In genomic region chr4:86689056-86689735, GRCm38 (mm10) we compare ENCODE assay signal across 11 mouse cellular contexts. TPM values are rescaled to one million over a fixed set of nuclear protein-coding genes. Genes with fewer than 3 reads are reported as not detected.
DNase-seq lines count a peak whose midpoint lies in the region; ATAC-seq and TF ChIP-seq lines count a peak whose summit lies in the region.
"Had no signal": no experiment of that assay in that cellular context is flagged by ENCODE, and none has a peak within 500 bp of the region (broad histone marks: within the 10 kb centered on the region; RNA-seq: fewer than 3 reads in every experiment).

No protein-coding gene starts in this region.

- H3K9me3 ChIP-seq in kidney, embryonic 16.5 days (ENCODE audit: low read length), result no peaks in the 10 kb centered on the region
- H3K9me3 ChIP-seq in heart, embryonic 16.5 days (replicated peaks; ENCODE audit: control insufficient read depth, low read length), result no peaks in the 10 kb centered on the region
- H3K9me3 ChIP-seq in liver, embryonic 12.5 days (replicated peaks), result no peaks in the 10 kb centered on the region
- H3K9me3 ChIP-seq: forebrain, embryonic 15.5 days had no signal

- H3K27me3 ChIP-seq in kidney, embryonic 16.5 days (ENCODE audit: insufficient read depth, low read length), result no peaks in the 10 kb centered on the region
- H3K27me3 ChIP-seq in heart, embryonic 16.5 days (ENCODE audit: control insufficient read depth, insufficient read depth, low read length), result no peaks in the 10 kb centered on the region
- peaks cover 3% of the 10 kb centered on the region; the same call in 1 of the 2 replicates for H3K27me3 ChIP-seq in liver, embryonic 12.5 days (replicated peaks)
- no peaks in the 10 kb centered on the region for H3K27me3 ChIP-seq in small intestine, adult 2 months (ENCODE audit: control insufficient read depth, insufficient read depth, low read length)
- H3K27me3 ChIP-seq: forebrain, embryonic 15.5 days had no signal

- H3K4me3 ChIP-seq in kidney, embryonic 16.5 days (ENCODE audit: low read length), result no peak overlapping the region
- H3K4me3 ChIP-seq in heart, embryonic 16.5 days (ENCODE audit: low read length), result no peak overlapping the region
- no peak overlapping the region for H3K4me3 ChIP-seq in liver, embryonic 12.5 days
- no peak overlapping the region for H3K4me3 ChIP-seq in small intestine, adult 2 months (ENCODE audit: low read depth, low read length)
- H3K4me3 ChIP-seq: forebrain, embryonic 15.5 days had no signal

- no peaks in the 10 kb centered on the region for H3K4me1 ChIP-seq in kidney, embryonic 16.5 days (ENCODE audit: insufficient read depth, low read length)
- peaks cover 13% of the 10 kb centered on the region for H3K4me1 ChIP-seq in heart, embryonic 16.5 days (ENCODE audit: control insufficient read depth, insufficient read depth, low read length)
- H3K4me1 ChIP-seq in liver, embryonic 12.5 days, result peaks cover 38% of the 10 kb centered on the region
- peaks cover 26% of the 10 kb centered on the region for H3K4me1 ChIP-seq in small intestine, adult 2 months (ENCODE audit: control insufficient read depth, insufficient read depth, insufficient read length, low read length)
- H3K4me1 ChIP-seq: forebrain, embryonic 15.5 days had no signal

- DNase-seq in kidney, adult 9 months, result peak; percentile 37
- no peak for DNase-seq in retina, embryonic 14.5 days (ENCODE audit: low spot score)
- DNase-seq in gastrocnemius, adult 18-20 months (ENCODE audit: low spot score), result no peak
- DNase-seq: cerebellum, adult 9-11 months; spleen, adult 18-20 months; thymus, postnatal 25 days had no signal

- WGBS in kidney, embryonic 16.5 days, result 69% methylated on average over 10 of the region's 10 CpGs
- WGBS in heart, embryonic 16.5 days, result 39% methylated on average over 10 of the region's 10 CpGs
- 58% methylated on average over 10 of the region's 10 CpGs for WGBS in liver, embryonic 12.5 days (ENCODE audit: insufficient replicate concordance)
- WGBS in small intestine, adult 2 months, result 17% methylated on average over 10 of the region's 10 CpGs

- no peak overlapping the region for H3K27ac ChIP-seq in kidney, embryonic 16.5 days (ENCODE audit: low read length)
- peak overlapping the region; percentile 53 for H3K27ac ChIP-seq in heart, embryonic 16.5 days (ENCODE audit: low read length)
- peak overlapping the region; percentile 68 for H3K27ac ChIP-seq in liver, embryonic 12.5 days
- peak overlapping the region; percentile 77 for H3K27ac ChIP-seq in small intestine, adult 2 months (ENCODE audit: insufficient read depth, low read depth, low read length)
- H3K27ac ChIP-seq: forebrain, embryonic 15.5 days had no signal

- no peak for TF ChIP-seq POLR2A in small intestine, adult 2 months (IDR thresholded peaks at IDR 0.05; ENCODE audit: low read depth, low read length)

- TF ChIP-seq CTCF in small intestine, adult 2 months (IDR thresholded peaks at IDR 0.05; ENCODE audit: extremely low read depth, insufficient read length, insufficient replicate concordance, low read depth, low read length), result no peak

- H3K9ac ChIP-seq in kidney, embryonic 16.5 days (replicated peaks; ENCODE audit: low read length), result no peak overlapping the region
- H3K9ac ChIP-seq in heart, embryonic 16.5 days (ENCODE audit: low read length), result no peak overlapping the region
- H3K9ac ChIP-seq in liver, embryonic 12.5 days, result no peak overlapping the region
- H3K9ac ChIP-seq: forebrain, embryonic 15.5 days had no signal

- H3K36me3 ChIP-seq in kidney, embryonic 16.5 days (ENCODE audit: insufficient read depth, low read length), result no peaks in the 10 kb centered on the region
- no peaks in the 10 kb centered on the region for H3K36me3 ChIP-seq in heart, embryonic 16.5 days (ENCODE audit: control insufficient read depth, insufficient read depth)
- H3K36me3 ChIP-seq in liver, embryonic 12.5 days, result no peaks in the 10 kb centered on the region
- H3K36me3 ChIP-seq in small intestine, adult 2 months (ENCODE audit: control insufficient read depth, insufficient read depth, low read length), result no peaks in the 10 kb centered on the region
- H3K36me3 ChIP-seq: forebrain, embryonic 15.5 days had no signal

- no peak overlapping the region for H3K4me2 ChIP-seq in kidney, embryonic 16.5 days (replicated peaks; ENCODE audit: low read depth, low read length)
- H3K4me2 ChIP-seq in heart, embryonic 16.5 days (ENCODE audit: low read depth, low read length), result 0 out of 2 replicates have a peak overlapping the region, but pooled peaks have one; percentile 32
- no peak overlapping the region for H3K4me2 ChIP-seq in liver, embryonic 12.5 days
- H3K4me2 ChIP-seq: forebrain, embryonic 15.5 days had no signal

- no peak for ATAC-seq in kidney, embryonic 16.5 days (ENCODE audit: low FRiP score, low TSS enrichment)
- ATAC-seq in heart, embryonic 16.5 days (replicated peaks; ENCODE audit: extremely low read depth, insufficient read depth, low FRiP score), result no peak
- no peak for ATAC-seq in liver, embryonic 12.5 days
- ATAC-seq: forebrain, embryonic 15.5 days had no signal

RNA-seq across cellular contexts. Expression of gene Plin2, which starts 19.3 kb away (rescaled TPM):
- polyA plus RNA-seq in kidney, embryonic 16.5 days (2015; fragmentation: Nextera tagmentation; extraction: Ambion mirVana), result 68.9 and 77.0 TPM in 2 replicates
- polyA plus RNA-seq in heart, embryonic 16.5 days (2015; fragmentation: Nextera tagmentation; extraction: Ambion mirVana), result 76.3 and 79.3 TPM in 2 replicates
- 129 and 134 TPM in 2 replicates for polyA plus RNA-seq in liver, embryonic 12.5 days (2016; fragmentation: Nextera tagmentation; extraction: Ambion mirVana)
- polyA plus RNA-seq in small intestine, adult 2 months (2012; rRNA removed), result 41.0 and 119 TPM in 2 replicates
- total RNA-seq in gastrocnemius, adult 18-20 months (2021), result 10 to 100 TPM; 59.8 to 66.3 TPM

RNA-seq across cellular contexts. Expression of gene Dennd4c, which starts 59.2 kb away (rescaled TPM):
- polyA plus RNA-seq in kidney, embryonic 16.5 days (2015; fragmentation: Nextera tagmentation; extraction: Ambion mirVana), result 6.5 and 7.6 TPM in 2 replicates
- 4.6 and 5.6 TPM in 2 replicates for polyA plus RNA-seq in heart, embryonic 16.5 days (2015; fragmentation: Nextera tagmentation; extraction: Ambion mirVana)
- polyA plus RNA-seq in liver, embryonic 12.5 days (2016; fragmentation: Nextera tagmentation; extraction: Ambion mirVana), result 4.9 and 6.9 TPM in 2 replicates
- polyA plus RNA-seq in small intestine, adult 2 months (2012; rRNA removed), result 2.4 and 4.4 TPM in 2 replicates
- 10 to 100 TPM; 29.1 to 29.2 TPM for total RNA-seq in gastrocnemius, adult 18-20 months (2021)
